Mouse (Mus musculus) layer of hippocampus, postnatal 14 days (tissue): ENCODE results near the gene C2cd2. TPM values are rescaled to one million over a fixed set of nuclear protein-coding genes. Genes with fewer than 3 reads are reported as not detected.
"Not testable (repeated sequence)": the region's sequence is repeated elsewhere in the genome, so short reads cannot be mapped to it uniquely, and the experiment has no call there.

Experiments used
- DNase-seq, 2 experiments: peaks; one replicate each; pipeline ENCODE4 v3.0.0; 2021 to 2022; ENCODE audit warnings: low spot score in 2 of 2, mixed read lengths in 1 of 2
- total RNA-seq, 2 experiments: library from RNA; stranded (reverse); gene quantifications; 2 replicates each; pipeline ENCODE4 v1.2.3; 2021

Gene C2cd2
- total RNA-seq, 2 experiments from 2014 or later: 19.8 to 23.9 TPM

DNA sequence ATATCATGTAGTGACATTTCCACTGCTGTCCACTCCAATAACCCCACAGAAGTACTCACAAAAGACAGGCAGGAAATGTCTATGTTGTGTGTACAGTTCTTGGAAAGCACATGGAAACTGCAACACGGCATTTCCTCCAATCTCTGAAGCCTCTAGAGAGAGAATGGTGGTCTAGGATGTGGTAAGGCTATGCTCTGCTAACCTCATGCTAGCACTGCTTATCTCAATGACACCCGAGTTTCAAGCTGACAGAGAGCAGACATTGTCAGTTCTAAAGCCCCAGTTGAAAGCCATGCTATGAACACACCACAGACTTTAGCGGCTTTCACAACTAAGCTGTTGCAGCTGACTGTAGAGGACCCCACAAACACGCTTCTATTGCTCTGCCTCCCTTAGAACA lies 13.6 kb downstream of the C2cd2 start:
- no peak for DNase-seq

GRCm38 (mm10) chr16:97946993-97947392 lies 15.4 kb downstream of the C2cd2 start:
- not testable (repeated sequence) for DNase-seq

DNA sequence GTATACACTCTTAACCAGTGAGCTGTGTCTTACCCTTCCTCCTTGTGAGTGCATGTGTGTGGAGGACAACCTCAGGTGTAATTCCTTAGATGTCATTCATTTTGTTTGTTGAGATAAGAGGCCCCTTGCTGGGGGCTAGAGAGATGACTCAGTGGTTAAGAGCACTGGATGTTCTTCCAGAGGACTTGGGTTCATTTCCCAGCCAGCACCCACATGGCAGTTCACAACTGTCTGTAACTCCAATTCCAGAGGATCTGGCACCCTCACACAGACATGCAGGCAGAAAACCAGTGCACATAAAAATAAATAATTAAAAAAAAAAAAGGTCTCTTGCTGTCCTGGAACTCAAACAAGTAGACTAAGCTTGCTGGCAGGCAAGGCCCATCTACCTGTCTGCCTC lies 20.6 kb downstream of the C2cd2 start:
- DNase-seq: no peak

DNA sequence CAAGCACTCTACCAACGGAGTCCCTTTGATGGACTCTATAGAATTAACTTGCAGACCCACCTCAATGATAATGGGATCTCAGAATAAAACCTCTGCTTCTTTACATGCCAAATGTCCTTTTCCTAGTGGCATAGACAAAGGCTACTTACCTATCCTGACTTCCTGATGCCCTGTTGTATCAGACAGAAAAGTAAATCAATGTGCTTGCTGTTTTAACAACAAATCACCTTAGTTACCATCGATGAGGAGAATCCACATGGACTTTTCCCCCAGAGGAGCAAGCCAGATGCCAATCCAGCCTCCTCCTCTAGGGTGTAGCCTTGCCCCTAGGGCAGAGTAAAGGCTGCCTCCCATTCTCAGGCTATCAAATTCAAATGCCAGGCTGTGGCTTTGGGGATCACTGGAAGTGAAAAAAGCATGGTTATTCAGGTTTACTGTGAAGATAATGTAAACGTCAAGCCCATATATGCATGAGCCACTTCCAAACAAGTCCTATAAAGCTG lies 21.9 kb downstream of the C2cd2 start:
- no peak for DNase-seq

GRCm38 (mm10) chr16:97935815-97936214 lies 26.6 kb downstream of the C2cd2 start:
- DNase-seq: no peak

DNA sequence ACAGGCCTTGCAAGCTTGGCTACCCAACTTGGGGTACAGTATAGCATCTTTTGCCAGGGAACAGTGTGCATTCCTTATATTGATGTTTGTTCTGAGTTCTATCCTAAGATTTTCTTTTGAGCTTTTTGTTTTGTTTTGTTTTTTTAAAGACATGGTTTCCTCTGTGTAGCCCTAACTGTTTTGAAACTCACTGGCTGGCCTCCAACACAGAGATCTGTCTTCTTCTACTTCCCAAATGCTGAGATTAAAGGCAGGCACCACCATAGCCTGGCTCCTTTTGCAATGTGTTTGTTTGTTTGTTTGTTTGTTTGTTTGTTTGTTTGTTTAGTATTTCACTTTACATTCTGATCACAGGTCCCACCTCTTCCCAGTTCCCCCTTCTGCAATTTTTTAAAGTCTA lies 32.2 kb downstream of the C2cd2 start:
- no peak for DNase-seq

GRCm38 (mm10) chr16:97929520-97929919 lies 32.9 kb downstream of the C2cd2 start:
- no peak for DNase-seq

- DNase-seq: no peak
Observed at GRCm38 (mm10) chr16:97927331-97927938, 35.0 kb downstream of the C2cd2 start.

DNA sequence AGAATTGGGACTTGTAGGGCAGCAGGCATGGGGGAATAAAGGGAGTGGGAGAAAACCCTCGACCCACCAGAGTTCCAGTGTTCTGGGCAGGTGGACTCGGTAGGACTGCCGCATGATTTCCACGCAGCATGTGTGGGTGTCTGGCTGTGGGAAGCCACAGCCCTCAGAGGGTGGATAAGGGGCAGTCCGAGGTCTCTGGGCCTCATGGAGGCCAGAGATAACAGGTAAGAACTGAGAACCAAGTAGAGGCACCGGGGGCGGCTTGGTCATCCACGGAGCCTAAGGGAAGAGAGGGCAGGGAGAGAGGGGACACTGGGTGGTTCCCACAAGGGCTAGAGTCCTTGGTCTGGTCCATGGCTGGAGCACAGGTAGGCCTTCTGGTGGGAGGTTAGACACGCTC lies 36.0 kb downstream of the C2cd2 start:
- no peak for DNase-seq

DNA sequence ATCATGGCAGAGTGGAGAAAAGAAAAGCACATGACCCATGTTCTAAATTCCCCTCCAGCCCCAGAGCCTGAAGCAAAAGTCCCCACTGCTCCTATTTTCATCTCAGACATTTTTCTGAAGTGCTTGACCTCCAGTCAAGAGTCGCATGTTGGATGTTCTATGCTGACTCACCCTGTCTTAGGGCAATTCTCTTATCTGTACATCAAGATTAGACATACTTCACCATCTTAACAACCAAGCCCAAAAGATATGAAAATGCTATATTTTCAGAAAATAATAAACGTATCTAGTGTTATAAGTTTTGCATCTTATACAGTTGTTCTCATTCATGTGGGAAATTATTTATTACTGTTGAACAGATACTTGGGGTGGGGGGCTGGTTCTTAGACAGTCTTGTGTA lies 36.6 kb downstream of the C2cd2 start:
- DNase-seq: no peak

DNA sequence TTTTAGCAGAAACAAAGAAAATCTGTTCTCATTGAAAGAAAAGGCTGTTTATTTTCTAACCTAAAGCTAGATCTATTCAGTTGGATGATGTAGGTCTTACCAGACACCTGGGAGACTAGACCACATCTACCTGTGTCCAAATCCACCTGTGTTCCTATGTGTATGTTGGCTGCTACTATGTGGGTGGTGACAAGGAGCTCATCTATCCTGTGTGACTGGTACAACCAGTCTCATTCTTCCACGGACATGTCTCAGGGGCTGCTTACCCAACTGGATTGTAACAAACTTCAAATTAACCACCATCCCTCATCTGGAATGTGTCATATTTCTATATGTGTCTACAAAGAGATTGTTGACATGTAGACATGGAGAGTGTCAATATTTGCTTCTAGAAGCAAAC lies 38.7 kb downstream of the C2cd2 start:
- no peak for DNase-seq

DNA sequence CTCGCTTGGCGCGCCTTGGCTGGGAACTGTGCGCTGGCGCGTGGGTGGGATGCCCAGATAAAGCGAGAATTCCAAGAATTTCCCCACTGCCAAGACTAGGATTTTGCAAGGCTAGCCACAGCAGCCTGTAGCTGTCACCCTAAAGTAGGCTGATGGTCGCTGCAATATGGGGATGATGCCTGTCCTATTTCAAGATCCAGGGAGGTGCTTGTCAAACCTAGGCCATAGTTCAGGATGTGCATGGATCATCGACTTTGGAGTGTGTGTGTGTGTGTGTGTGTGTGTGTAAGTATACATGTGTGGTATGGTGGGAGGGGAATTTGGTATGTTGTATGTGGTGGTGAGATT lies 39.6 kb downstream of the C2cd2 start:
- no peak for DNase-seq

DNA sequence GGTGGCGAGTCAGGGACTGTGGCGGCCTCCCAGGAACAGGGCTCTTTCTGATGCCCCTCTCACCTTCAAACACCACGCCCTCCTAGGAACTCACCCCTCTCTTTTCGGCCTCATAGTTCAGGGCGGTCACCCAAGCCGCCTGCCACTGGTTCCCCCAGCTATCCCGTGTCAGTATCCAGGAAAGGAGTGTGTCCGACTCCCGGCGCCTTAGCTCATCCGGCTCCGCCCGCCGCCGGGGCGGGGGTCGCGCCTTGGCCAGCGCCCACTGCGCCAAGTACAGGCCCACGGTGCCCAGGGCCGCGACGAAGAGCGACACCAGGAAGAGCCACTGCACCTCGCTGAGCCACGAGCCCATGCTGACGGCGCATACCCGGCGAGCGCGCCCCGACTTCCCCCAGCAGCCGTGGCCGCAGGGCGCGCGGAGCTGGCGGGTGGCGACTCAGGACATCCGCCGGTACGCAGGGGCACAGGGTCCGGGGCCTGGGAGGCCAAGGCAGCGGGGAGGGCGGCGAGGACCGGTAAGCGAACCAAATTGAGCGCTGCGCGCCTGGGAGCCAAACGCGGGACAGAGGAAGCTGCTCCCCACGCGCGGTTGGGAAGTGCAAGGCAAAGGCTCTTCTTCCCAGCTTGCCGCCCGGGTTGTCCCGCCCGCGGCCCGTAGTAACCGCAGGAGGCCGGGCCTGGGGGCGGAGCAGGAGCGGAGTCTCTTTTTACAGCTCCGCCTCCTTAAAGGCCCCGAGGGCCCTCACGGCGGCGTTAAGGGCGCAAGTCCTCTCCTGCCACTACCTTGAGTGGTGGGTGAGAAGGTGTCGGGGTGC lies 40.2 kb downstream of the C2cd2 start:
- peak; percentile 87 for DNase-seq

GRCm38 (mm10) chr16:97920621-97921020 lies 41.8 kb downstream of the C2cd2 start:
- no peak for DNase-seq

- no peak for DNase-seq
Observed at GRCm38 (mm10) chr16:97919793-97920192, 42.6 kb downstream of the C2cd2 start.

DNA sequence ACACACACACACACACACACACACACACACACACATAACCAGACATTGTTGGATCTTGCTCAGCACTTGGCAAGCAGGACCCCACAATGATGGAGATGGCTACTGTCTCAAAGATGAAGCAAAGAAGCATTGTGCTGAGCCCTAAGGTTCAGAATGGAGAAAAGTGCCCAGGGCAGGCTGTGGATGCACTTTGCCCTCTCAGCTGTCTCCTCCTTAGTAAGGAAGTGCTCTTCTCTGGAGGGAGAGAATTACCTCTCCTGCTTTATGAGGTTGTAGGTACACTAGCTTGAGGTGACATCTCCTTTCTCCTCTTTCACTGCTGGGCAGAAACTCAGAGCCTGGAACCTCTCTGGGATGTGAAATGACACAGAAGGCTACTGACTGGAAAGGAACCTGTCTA lies 49.5 kb downstream of the C2cd2 start:
- DNase-seq: no peak

GRCm38 (mm10) chr16:97909356-97909755 lies 53.0 kb downstream of the C2cd2 start:
- DNase-seq: no peak

GRCm38 (mm10) chr16:97907496-97907895 lies 54.9 kb downstream of the C2cd2 start:
- DNase-seq: no peak

- DNase-seq: no peak
Observed at GRCm38 (mm10) chr16:97906337-97906736, 56.1 kb downstream of the C2cd2 start.

- DNase-seq: no peak
Observed at GRCm38 (mm10) chr16:97905449-97905991, 56.9 kb downstream of the C2cd2 start.

GRCm38 (mm10) chr16:97904035-97904434 lies 58.4 kb downstream of the C2cd2 start:
- DNase-seq: no peak

- DNase-seq: no peak
Observed at GRCm38 (mm10) chr16:97897346-97898024, 64.9 kb downstream of the C2cd2 start.
